Mouse (Mus musculus): ENCODE data around the gene Dpp6. TPM values are rescaled to one million over a fixed set of nuclear protein-coding genes. Genes with fewer than 3 reads are reported as not detected.
A peak's percentile ranks its signal among the peaks of the same experiment; 100 is the strongest.

Dpp6 gene
- polyA plus RNA-seq, 1 experiment from 2014 or later: 7.1 TPM

DNA sequence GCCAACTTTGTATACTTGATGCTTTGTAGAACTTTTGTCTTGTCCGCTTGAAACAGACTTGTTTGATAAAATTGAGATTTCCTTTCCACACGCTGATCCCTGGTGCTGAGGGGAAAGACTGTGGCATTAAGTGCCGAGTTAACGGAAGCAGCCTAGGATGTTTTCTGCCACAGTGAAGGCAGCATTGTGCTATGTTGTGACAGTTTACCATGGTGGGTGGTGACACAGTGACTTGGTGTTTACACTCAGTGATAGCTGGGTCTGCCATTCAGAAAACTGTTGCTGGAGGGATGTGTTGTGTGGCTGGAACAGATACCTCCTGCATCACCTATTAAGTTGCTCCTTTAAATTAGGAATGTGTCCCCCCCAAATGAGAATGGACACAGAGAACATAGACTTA, 71.1 kb downstream of the Dpp6 start:
- WGBS: 80% methylated on average over 4 of the region's 4 CpGs
- no peaks in the 10 kb centered on the region; the same call in 1 of the 2 replicates for H3K4me1 ChIP-seq (replicated peaks; ENCODE audit: control insufficient read depth, insufficient read depth, low read length)
- H3K36me3 ChIP-seq (ENCODE audit: control insufficient read depth, insufficient read depth, low read length): no peaks in the 10 kb centered on the region
- H3K4me3 ChIP-seq (ENCODE audit: low read depth, low read length): no peak overlapping the region
- ATAC-seq (replicated peaks; ENCODE audit: low FRiP score) (no peak), DNase-seq (ENCODE audit: low spot score) (no peak)
- no peak overlapping the region for H3K27ac ChIP-seq (ENCODE audit: low read depth, low read length)
- H3K4me2 ChIP-seq (ENCODE audit: low read depth, low read length, severe bottlenecking): no peak overlapping the region
- no peaks in the 10 kb centered on the region for H3K27me3 ChIP-seq (ENCODE audit: control insufficient read depth, insufficient read depth, low read length)
- no peaks in the 10 kb centered on the region for H3K9me3 ChIP-seq (ENCODE audit: control insufficient read depth, low read length)
- H3K9ac ChIP-seq (ENCODE audit: low read length): no peak overlapping the region

GRCm38 (mm10) chr5:26894346-26894745, 77.3 kb downstream of the Dpp6 start:
- ATAC-seq (replicated peaks; ENCODE audit: low FRiP score) (no peak), DNase-seq (ENCODE audit: low spot score) (peak; percentile 54)
- Histone ChIP-seq H3K4me2 (ENCODE audit: low read depth, low read length, severe bottlenecking) (no peak overlapping the region), H3K9ac (ENCODE audit: low read length) (no peak overlapping the region), H3K27me3 (ENCODE audit: control insufficient read depth, insufficient read depth, low read length) (no peaks in the 10 kb centered on the region), H3K4me1 (replicated peaks; ENCODE audit: control insufficient read depth, insufficient read depth, low read length) (no peaks in the 10 kb centered on the region), H3K9me3 (ENCODE audit: control insufficient read depth, low read length) (no peaks in the 10 kb centered on the region), H3K36me3 (ENCODE audit: control insufficient read depth, insufficient read depth, low read length) (no peaks in the 10 kb centered on the region), H3K4me3 (ENCODE audit: low read depth, low read length) (no peak overlapping the region), H3K27ac (ENCODE audit: low read depth, low read length) (no peak overlapping the region)
- WGBS: 17% methylated on average over 3 of the region's 3 CpGs

DNA sequence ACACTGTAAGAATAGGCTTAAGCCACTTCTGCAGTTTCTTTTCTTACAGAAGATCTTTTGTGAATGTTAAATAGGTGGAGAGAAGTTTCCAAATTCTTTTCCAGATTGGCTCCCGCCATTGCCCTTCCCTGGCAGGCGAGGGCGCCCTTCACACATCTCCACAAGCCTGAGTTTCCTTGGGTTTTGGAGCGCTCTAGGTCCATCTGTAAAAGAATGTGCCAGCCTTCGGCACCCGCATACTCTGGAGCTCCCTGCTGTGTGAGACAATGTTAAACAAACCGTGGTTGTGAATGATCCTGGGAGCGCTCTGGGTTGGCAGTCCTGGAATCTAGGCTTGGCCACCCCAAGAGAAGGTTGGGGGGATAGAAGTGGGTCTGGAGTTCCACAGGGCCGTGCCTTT, 86.8 kb downstream of the Dpp6 start:
- no peaks in the 10 kb centered on the region for H3K27me3 ChIP-seq (ENCODE audit: control insufficient read depth, insufficient read depth, low read length)
- H3K4me3 ChIP-seq (ENCODE audit: low read depth, low read length): peak overlapping the region; percentile 31; the same call in 1 of the 2 replicates
- peak overlapping the region; percentile 69 for H3K4me2 ChIP-seq (ENCODE audit: low read depth, low read length, severe bottlenecking)
- ATAC-seq (replicated peaks; ENCODE audit: low FRiP score) (peak; percentile 49), DNase-seq (ENCODE audit: low spot score) (peak; percentile 59)
- no peak overlapping the region for H3K27ac ChIP-seq (ENCODE audit: low read depth, low read length)
- WGBS: under 1% methylated on average over 9 of the region's 9 CpGs
- no peaks in the 10 kb centered on the region; the same call in 1 of the 2 replicates for H3K4me1 ChIP-seq (replicated peaks; ENCODE audit: control insufficient read depth, insufficient read depth, low read length)
- H3K36me3 ChIP-seq (ENCODE audit: control insufficient read depth, insufficient read depth, low read length): no peaks in the 10 kb centered on the region
- 0 out of 2 replicates have a peak overlapping the region, but pooled peaks have one; percentile 65 for H3K9ac ChIP-seq (ENCODE audit: low read length)
- no peaks in the 10 kb centered on the region for H3K9me3 ChIP-seq (ENCODE audit: control insufficient read depth, low read length)

DNA sequence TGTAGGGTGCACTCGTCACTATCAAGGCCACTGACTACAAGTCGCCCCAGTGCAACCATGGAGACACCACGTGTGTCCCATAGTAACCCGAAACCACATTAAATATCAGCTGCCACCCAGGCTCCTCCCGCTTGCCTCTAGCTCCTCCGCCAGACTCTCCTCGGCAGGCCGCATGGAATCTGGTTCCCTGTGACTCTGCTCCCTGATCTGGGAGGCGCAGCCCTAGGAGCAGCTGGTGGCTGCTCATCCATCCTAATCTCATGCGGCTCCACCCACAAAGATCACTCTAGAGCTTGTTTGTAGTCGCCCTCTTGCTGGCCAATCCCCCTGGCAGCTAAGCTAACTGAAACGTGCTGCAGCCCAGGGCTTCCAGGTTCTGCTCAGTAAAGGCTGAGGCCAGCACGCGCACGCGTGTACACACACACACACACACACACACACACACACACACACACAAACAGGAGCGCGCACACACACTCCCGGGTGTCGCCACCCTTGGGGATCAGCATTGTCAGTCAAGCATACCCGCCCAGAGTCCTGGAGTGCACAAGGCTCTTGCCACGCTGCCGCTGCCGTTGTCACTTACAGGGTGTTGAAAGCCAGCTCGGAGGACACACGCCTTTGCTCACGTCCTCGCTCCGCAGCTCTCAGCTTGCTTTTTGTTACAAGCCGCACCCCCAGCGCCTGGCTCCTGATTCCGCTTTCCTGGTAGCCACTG, 87.5 kb downstream of the Dpp6 start:
- Histone ChIP-seq H3K4me1 (replicated peaks; ENCODE audit: control insufficient read depth, insufficient read depth, low read length) (no peaks in the 10 kb centered on the region; the same call in 1 of the 2 replicates), H3K27ac (ENCODE audit: low read depth, low read length) (no peak overlapping the region), H3K9me3 (ENCODE audit: control insufficient read depth, low read length) (no peaks in the 10 kb centered on the region), H3K4me3 (ENCODE audit: low read depth, low read length) (peak overlapping the region; percentile 31), H3K4me2 (ENCODE audit: low read depth, low read length, severe bottlenecking) (peak overlapping the region; percentile 69), H3K36me3 (ENCODE audit: control insufficient read depth, insufficient read depth, low read length) (no peaks in the 10 kb centered on the region), H3K9ac (ENCODE audit: low read length) (peak overlapping the region; percentile 65), H3K27me3 (ENCODE audit: control insufficient read depth, insufficient read depth, low read length) (no peaks in the 10 kb centered on the region)
- WGBS: under 1% methylated on average over 32 of the region's 32 CpGs
- ATAC-seq (replicated peaks; ENCODE audit: low FRiP score): peak; percentile 89
- peak; percentile 74 for DNase-seq (ENCODE audit: low spot score)

DNA sequence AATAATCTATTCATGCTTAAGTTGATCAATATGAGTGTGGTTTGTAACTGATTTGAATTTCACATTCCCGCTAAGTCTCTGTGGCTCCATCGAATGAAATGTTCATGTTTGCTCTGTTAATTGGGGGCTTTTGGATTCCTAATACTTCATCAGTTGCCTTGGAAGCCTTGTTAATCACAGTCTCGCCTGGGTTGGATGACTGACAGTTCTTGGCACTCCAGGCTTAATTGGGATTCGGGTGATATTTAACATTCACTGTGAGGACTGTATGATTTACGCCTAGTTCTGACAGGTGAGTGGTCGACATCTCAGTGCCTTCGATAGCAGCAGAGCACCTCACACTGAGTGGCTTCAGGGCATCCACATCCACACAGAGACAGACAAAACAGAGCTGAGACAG, 90.1 kb downstream of the Dpp6 start:
- no peak for ATAC-seq (replicated peaks; ENCODE audit: low FRiP score)
- DNase-seq (ENCODE audit: low spot score): no peak
- Histone ChIP-seq H3K9me3 (ENCODE audit: control insufficient read depth, low read length) (no peaks in the 10 kb centered on the region), H3K4me2 (ENCODE audit: low read depth, low read length, severe bottlenecking) (no peak overlapping the region), H3K27ac (ENCODE audit: low read depth, low read length) (no peak overlapping the region), H3K4me1 (replicated peaks; ENCODE audit: control insufficient read depth, insufficient read depth, low read length) (no peaks in the 10 kb centered on the region; the same call in 1 of the 2 replicates), H3K9ac (ENCODE audit: low read length) (no peak overlapping the region), H3K4me3 (ENCODE audit: low read depth, low read length) (no peak overlapping the region), H3K27me3 (ENCODE audit: control insufficient read depth, insufficient read depth, low read length) (no peaks in the 10 kb centered on the region), H3K36me3 (ENCODE audit: control insufficient read depth, insufficient read depth, low read length) (no peaks in the 10 kb centered on the region)
- WGBS: 81% methylated on average over 7 of the region's 7 CpGs

DNA sequence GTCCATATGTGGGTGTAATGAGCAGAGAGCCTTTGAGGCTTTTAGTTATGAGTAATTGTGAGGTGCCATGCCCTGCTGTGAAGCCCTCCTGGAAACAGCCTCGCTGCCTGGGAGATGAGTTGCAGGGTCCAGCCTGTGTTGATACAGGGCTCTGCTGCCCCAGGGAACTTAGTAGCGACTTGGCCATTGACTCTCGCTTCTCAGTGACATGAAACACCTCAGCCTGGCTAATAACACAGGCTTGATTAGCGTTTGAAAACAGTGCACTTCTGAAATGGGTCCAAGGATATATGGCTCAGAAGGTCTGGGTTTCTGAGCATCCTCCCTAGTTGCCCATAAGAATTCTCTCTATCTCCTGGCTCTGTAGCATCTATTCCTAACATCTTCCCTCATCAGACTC, 91.6 kb downstream of the Dpp6 start:
- H3K36me3 ChIP-seq (ENCODE audit: control insufficient read depth, insufficient read depth, low read length): no peaks in the 10 kb centered on the region
- WGBS: 70% methylated on average over 4 of the region's 4 CpGs
- no peak for DNase-seq (ENCODE audit: low spot score)

DNA sequence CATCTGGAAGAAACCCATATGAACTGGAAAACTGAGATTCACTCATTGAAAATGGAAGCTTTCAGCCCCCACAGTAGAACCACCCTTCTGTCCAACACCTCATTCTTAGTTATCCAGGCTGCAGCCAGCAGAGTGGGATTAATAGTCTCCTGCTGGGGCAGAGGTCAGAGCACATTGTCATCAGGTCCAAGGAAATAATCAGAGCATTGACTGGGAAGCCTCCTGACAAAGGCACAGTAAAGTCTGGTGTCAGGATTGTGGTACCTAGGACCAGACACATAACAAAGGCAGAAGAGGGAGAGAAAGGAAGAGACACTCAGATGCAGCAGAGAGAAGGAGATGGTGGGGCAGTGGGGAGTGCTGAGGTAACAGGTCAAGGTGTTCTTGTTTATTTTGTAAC, 93.3 kb downstream of the Dpp6 start:
- Histone ChIP-seq H3K9me3 (ENCODE audit: control insufficient read depth, low read length) (no peaks in the 10 kb centered on the region), H3K9ac (ENCODE audit: low read length) (no peak overlapping the region), H3K27me3 (ENCODE audit: control insufficient read depth, insufficient read depth, low read length) (no peaks in the 10 kb centered on the region), H3K4me3 (ENCODE audit: low read depth, low read length) (no peak overlapping the region), H3K4me2 (ENCODE audit: low read depth, low read length, severe bottlenecking) (no peak overlapping the region), H3K4me1 (replicated peaks; ENCODE audit: control insufficient read depth, insufficient read depth, low read length) (no peaks in the 10 kb centered on the region), H3K36me3 (ENCODE audit: control insufficient read depth, insufficient read depth, low read length) (no peaks in the 10 kb centered on the region), H3K27ac (ENCODE audit: low read depth, low read length) (no peak overlapping the region)
- ATAC-seq (replicated peaks; ENCODE audit: low FRiP score): no peak
- no peak for DNase-seq (ENCODE audit: low spot score)

More for the DNA sequence above, 91.6 kb downstream of the Dpp6 start:
- Histone ChIP-seq H3K27ac (ENCODE audit: low read depth, low read length) (no peak overlapping the region), H3K27me3 (ENCODE audit: control insufficient read depth, insufficient read depth, low read length) (no peaks in the 10 kb centered on the region), H3K4me3 (ENCODE audit: low read depth, low read length) (no peak overlapping the region), H3K9me3 (ENCODE audit: control insufficient read depth, low read length) (no peaks in the 10 kb centered on the region), H3K9ac (ENCODE audit: low read length) (no peak overlapping the region), H3K4me1 (replicated peaks; ENCODE audit: control insufficient read depth, insufficient read depth, low read length) (no peaks in the 10 kb centered on the region; the same call in 1 of the 2 replicates), H3K4me2 (ENCODE audit: low read depth, low read length, severe bottlenecking) (no peak overlapping the region)
- ATAC-seq (replicated peaks; ENCODE audit: low FRiP score): no peak

- ATAC-seq (replicated peaks; ENCODE audit: low FRiP score) (no peak), DNase-seq (ENCODE audit: low spot score) (no peak)
- Histone ChIP-seq H3K4me3 (ENCODE audit: low read depth, low read length) (no peak overlapping the region), H3K4me2 (ENCODE audit: low read depth, low read length, severe bottlenecking) (no peak overlapping the region), H3K27ac (ENCODE audit: low read depth, low read length) (no peak overlapping the region), H3K27me3 (ENCODE audit: control insufficient read depth, insufficient read depth, low read length) (no peaks in the 10 kb centered on the region), H3K4me1 (replicated peaks; ENCODE audit: control insufficient read depth, insufficient read depth, low read length) (no peaks in the 10 kb centered on the region), H3K36me3 (ENCODE audit: control insufficient read depth, insufficient read depth, low read length) (no peaks in the 10 kb centered on the region), H3K9ac (ENCODE audit: low read length) (no peak overlapping the region), H3K9me3 (ENCODE audit: control insufficient read depth, low read length) (no peaks in the 10 kb centered on the region)
- WGBS: 88% methylated on average over 3 of the region's 3 CpGs
Measured at GRCm38 (mm10) chr5:26911965-26912364, 95.0 kb downstream of the Dpp6 start.

DNA sequence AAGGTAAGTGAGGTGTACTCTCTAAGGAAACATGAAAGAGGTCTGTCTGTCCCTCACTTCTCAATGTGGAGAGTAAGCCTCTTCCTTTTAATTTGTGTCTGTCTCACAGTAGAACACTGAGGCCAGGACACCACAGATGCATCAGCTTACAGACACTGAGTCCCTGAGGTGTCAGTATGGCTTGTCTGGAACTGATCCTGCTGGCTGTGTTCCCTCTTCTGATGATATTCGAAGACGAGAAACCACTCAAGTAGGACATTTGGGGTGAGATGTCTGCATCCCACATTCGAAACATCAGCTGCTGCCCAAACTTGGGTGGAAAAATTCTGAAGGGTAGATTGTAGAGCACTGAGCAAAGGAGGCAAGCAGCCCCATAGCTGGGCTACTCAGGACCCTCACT, 101.8 kb downstream of the Dpp6 start:
- Histone ChIP-seq H3K27ac (ENCODE audit: low read depth, low read length) (no peak overlapping the region), H3K4me1 (replicated peaks; ENCODE audit: control insufficient read depth, insufficient read depth, low read length) (no peaks in the 10 kb centered on the region), H3K36me3 (ENCODE audit: control insufficient read depth, insufficient read depth, low read length) (no peaks in the 10 kb centered on the region), H3K4me3 (ENCODE audit: low read depth, low read length) (no peak overlapping the region), H3K9me3 (ENCODE audit: control insufficient read depth, low read length) (no peaks in the 10 kb centered on the region), H3K9ac (ENCODE audit: low read length) (no peak overlapping the region), H3K27me3 (ENCODE audit: control insufficient read depth, insufficient read depth, low read length) (no peaks in the 10 kb centered on the region), H3K4me2 (ENCODE audit: low read depth, low read length, severe bottlenecking) (no peak overlapping the region)
- WGBS: 84% methylated on average over 3 of the region's 3 CpGs
- ATAC-seq (replicated peaks; ENCODE audit: low FRiP score): no peak
- no peak for DNase-seq (ENCODE audit: low spot score)

Measured in forebrain, embryonic 11.5 days (tissue).